Mouse (Mus musculus): ENCODE measurements around the gene Prrt1. TPM values are rescaled to one million over a fixed set of nuclear protein-coding genes. Genes with fewer than 3 reads are reported as not detected.

Prrt1 gene
- total and polyA plus RNA-seq, 2 experiments from 2014 or later: 7.3 to 8.1 TPM

DNA sequence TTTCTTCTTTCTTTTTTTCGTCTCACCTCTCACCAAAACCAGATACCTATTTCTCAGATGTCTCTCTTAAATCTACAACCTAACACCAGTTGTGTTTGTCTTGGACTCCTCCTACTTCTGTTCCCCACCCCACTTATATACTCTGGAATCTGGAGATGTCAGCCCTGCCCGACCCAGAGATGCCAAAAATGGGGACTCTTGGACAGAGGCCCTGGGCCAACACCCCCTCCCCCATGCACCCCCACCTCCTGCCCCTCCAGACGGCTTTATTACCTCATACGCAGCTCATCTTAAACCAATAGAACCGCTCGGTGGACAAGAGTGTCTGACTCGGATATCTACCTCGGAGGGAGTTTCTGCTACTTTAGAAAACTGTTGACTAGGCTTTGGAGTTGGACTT is 33.2 kb upstream of the Prrt1 start:
- no peak overlapping the region for H3K4me2 ChIP-seq (ENCODE audit: low read depth, low read length)
- H3K27ac ChIP-seq: no peak overlapping the region
- peaks cover 32% of the 10 kb centered on the region; the same call in 1 of the 2 replicates for H3K36me3 ChIP-seq (ENCODE audit: insufficient read depth, low read length)
- H3K4me3 ChIP-seq (ENCODE audit: low read length): no peak overlapping the region
- peaks cover 18% of the 10 kb centered on the region for H3K4me1 ChIP-seq (ENCODE audit: insufficient read depth, low read length)
- WGBS: 81% methylated on average over 8 of the region's 8 CpGs
- DNase-seq (ENCODE audit: low spot score) (no peak), ATAC-seq (no peak)
- TF ChIP-seq CTCF (IDR thresholded peaks at IDR 0.05; ENCODE audit: low read depth): no peak
- H3K9me3 ChIP-seq (ENCODE audit: low read length): no peaks in the 10 kb centered on the region
- no peaks in the 10 kb centered on the region for H3K27me3 ChIP-seq (ENCODE audit: insufficient read depth, low read length)
- no peak overlapping the region for H3K9ac ChIP-seq (replicated peaks; ENCODE audit: low read length)

DNA sequence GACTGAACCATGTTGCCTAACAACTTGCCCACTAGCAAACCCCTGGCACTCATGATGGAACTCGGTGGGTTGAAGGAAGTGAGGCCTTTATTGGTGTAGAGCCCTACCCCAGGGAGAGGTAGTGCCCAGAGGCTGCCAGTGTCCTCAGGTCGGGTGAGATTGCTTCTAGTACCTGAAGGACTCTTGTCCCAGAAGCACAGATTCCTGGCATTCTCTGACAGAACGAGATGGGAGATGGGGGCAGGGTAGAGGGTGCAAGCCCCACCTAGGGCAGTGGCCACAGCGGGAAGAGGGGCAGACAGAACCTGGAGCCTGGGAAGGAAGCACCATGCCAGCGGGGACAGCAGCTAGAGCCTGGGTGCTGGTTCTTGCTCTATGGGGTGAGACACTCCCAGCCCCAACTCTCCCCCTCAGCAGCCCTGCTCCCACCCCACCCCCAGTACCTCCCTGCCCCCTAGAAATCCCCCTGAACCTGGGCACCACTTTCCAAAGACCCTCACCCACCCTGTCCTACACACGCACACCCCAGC is 31.7 kb upstream of the Prrt1 start, which contains the start of gene Ager:
Ager (plus strand) TSS at position 297 of the 530 bp plus-strand sequence.
- Histone ChIP-seq H3K4me2 (ENCODE audit: low read depth, low read length) (no peak within 1 kb of the TSS), H3K27ac (no peak within 1 kb of the TSS), H3K36me3 (ENCODE audit: insufficient read depth, low read length) (peaks cover 32% of the 10 kb centered on the region; the same call in 1 of the 2 replicates), H3K4me3 (ENCODE audit: low read length) (no peak within 1 kb of the TSS), H3K9ac (replicated peaks; ENCODE audit: low read length) (no peak within 1 kb of the TSS), H3K9me3 (ENCODE audit: low read length) (no peaks in the 10 kb centered on the region), H3K4me1 (ENCODE audit: insufficient read depth, low read length) (peaks cover 19% of the 10 kb centered on the region; the same call in 1 of the 2 replicates), H3K27me3 (ENCODE audit: insufficient read depth, low read length) (no peaks in the 10 kb centered on the region)
- TF ChIP-seq CTCF (IDR thresholded peaks at IDR 0.05; ENCODE audit: low read depth): no peak
- DNase-seq (ENCODE audit: low spot score): no peak
- ATAC-seq: no peak
- WGBS: 30% methylated on average over 6 of the region's 6 CpGs

DNA sequence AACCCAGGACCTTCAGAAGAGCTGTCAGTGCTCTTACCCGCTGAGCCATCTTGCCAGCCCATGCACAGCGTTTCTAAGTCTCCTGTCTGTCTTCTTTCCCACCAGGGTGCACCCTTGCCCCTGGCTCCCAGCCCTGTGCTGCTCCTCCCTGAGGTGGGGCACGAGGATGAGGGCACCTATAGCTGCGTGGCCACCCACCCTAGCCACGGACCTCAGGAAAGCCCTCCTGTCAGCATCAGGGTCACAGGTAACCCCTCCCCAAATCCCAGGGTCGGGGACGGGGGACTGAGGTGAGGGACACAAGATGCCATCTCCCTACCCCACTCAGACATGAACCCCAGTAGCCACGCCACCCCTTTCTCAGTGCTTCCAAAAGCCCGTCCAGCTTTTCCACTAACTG is 29.4 kb upstream of the Prrt1 start:
- Histone ChIP-seq H3K27ac (no peak overlapping the region), H3K9me3 (ENCODE audit: low read length) (no peaks in the 10 kb centered on the region), H3K27me3 (ENCODE audit: insufficient read depth, low read length) (no peaks in the 10 kb centered on the region), H3K36me3 (ENCODE audit: insufficient read depth, low read length) (peaks cover 27% of the 10 kb centered on the region; the same call in 1 of the 2 replicates), H3K4me2 (ENCODE audit: low read depth, low read length) (no peak overlapping the region), H3K4me3 (ENCODE audit: low read length) (no peak overlapping the region), H3K9ac (replicated peaks; ENCODE audit: low read length) (no peak overlapping the region), H3K4me1 (ENCODE audit: insufficient read depth, low read length) (peaks cover 14% of the 10 kb centered on the region)
- ATAC-seq (no peak), DNase-seq (ENCODE audit: low spot score) (no peak)
- WGBS: 69% methylated on average over 9 of the region's 9 CpGs
- no peak for TF ChIP-seq CTCF (IDR thresholded peaks at IDR 0.05; ENCODE audit: low read depth)

DNA sequence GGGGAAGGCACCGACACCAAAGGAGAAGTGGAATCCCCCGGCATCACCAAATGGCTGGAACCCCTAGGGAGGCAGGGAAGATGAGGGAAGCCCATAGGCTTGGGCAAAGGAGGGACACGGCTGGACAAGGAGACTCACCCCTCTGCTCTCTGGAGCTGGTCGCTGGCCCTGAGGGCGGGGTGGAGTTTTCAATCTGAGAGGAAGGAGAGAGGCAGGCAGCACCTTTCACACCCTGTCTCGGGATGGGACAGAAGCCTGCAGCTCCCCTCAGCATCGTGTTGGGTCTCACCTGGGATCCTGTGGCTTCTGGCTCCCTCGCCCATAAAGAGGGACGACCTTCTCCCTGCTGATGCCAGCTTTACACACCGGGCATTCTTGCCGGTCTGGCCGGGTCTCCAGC is 27.5 kb upstream of the Prrt1 start:
- DNase-seq (ENCODE audit: low spot score) (no peak), ATAC-seq (no peak)
- no peak overlapping the region for H3K27ac ChIP-seq
- H3K4me1 ChIP-seq (ENCODE audit: insufficient read depth, low read length): peaks cover 21% of the 10 kb centered on the region
- WGBS: 89% methylated on average over 12 of the region's 12 CpGs
- peaks cover 9% of the 10 kb centered on the region; the same call in 1 of the 2 replicates for H3K36me3 ChIP-seq (ENCODE audit: insufficient read depth, low read length)
- no peak overlapping the region; the same call in 1 of the 2 replicates for H3K9ac ChIP-seq (replicated peaks; ENCODE audit: low read length)
- no peaks in the 10 kb centered on the region for H3K9me3 ChIP-seq (ENCODE audit: low read length)
- TF ChIP-seq CTCF (IDR thresholded peaks at IDR 0.05; ENCODE audit: low read depth): no peak
- H3K27me3 ChIP-seq (ENCODE audit: insufficient read depth, low read length): no peaks in the 10 kb centered on the region
- H3K4me3 ChIP-seq (ENCODE audit: low read length): no peak overlapping the region
- H3K4me2 ChIP-seq (ENCODE audit: low read depth, low read length): peak overlapping the region; percentile 78; the same call in 1 of the 2 replicates

DNA sequence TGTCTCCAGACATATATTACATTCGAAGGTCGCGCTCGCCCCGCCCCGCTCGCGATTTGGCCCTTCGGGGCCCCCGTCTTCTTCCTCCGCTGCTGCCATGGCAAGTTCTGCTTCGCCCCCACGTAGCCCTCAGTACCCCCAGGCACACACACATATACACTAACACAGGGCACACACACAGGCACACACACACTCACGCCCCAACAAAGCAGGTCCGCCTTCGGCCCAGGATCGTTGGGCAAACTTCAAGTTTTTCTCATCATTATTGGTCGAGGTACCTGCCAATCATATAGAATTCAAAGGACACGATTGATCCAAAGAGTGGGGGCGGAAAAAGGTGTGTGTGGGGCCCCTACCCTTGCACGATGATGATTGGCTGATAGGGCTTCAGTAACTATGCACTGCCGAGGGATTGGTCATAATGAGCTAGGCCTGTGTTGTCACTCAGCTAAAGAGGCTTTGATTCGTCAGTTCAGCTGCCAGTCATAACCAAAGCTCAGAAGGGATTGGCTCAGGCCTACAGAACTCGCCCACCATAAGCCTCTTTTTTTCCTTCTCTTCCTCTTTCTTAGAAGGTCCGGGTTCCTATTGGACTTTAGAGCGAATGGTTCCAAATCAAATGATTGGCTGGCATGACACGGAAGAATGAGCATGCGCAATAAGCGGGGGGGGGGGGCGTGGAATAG is 25.8 kb upstream of the Prrt1 start, which contains the start of gene Rnf5:
Rnf5 (minus strand) TSS at position 316 of the 686 bp plus-strand sequence.
- peak; percentile 95 for ATAC-seq
- Histone ChIP-seq H3K4me2 (ENCODE audit: low read depth, low read length) (peak within 1 kb of the TSS; percentile 78), H3K27ac (peak within 1 kb of the TSS; percentile 93), H3K27me3 (ENCODE audit: insufficient read depth, low read length) (no peaks in the 10 kb centered on the region), H3K9ac (replicated peaks; ENCODE audit: low read length) (peak within 1 kb of the TSS; percentile 92), H3K4me1 (ENCODE audit: insufficient read depth, low read length) (peaks cover 24% of the 10 kb centered on the region), H3K4me3 (ENCODE audit: low read length) (peak within 1 kb of the TSS; percentile 77), H3K36me3 (ENCODE audit: insufficient read depth, low read length) (peaks cover 9% of the 10 kb centered on the region; the same call in 1 of the 2 replicates), H3K9me3 (ENCODE audit: low read length) (no peaks in the 10 kb centered on the region)
- under 1% methylated on average over 30 of the region's 30 CpGs for WGBS
- no peak for TF ChIP-seq CTCF (IDR thresholded peaks at IDR 0.05; ENCODE audit: low read depth)
- peak; percentile 100 for DNase-seq (ENCODE audit: low spot score)

DNA sequence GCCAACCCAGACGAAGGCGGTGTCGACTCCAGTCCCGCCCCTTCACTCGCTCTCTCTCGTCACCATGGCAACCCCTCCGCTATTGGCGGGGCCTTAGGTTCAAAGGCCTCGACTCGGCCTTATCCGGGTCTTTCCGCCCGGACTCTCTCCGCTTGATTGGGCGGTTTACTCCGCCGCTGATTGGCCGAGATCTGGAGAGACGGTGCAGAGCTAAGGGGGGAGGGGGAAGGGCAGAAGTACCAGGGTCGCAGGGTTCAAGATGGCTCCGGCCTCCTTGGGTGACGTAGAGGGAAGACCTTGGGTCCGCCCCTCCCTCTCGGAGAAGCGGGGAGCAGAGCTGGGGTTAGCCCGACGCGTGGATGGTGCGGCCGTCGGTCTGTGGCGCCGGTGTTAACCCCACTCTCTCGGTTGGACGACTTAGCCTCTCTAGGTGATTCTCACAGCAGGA is 25.2 kb upstream of the Prrt1 start, which contains the start of gene Agpat1:
Agpat1 (plus strand) TSS at position 202 of the 448 bp plus-strand sequence.
- WGBS: under 1% methylated on average over 35 of the region's 35 CpGs
- H3K9ac ChIP-seq (replicated peaks; ENCODE audit: low read length): peak within 1 kb of the TSS; percentile 92
- H3K4me2 ChIP-seq (ENCODE audit: low read depth, low read length): peak within 1 kb of the TSS; percentile 78
- ATAC-seq (peak; percentile 92), DNase-seq (ENCODE audit: low spot score) (peak; percentile 100)
- no peaks in the 10 kb centered on the region for H3K9me3 ChIP-seq (ENCODE audit: low read length)
- H3K4me3 ChIP-seq (ENCODE audit: low read length): peak within 1 kb of the TSS; percentile 77
- no peak for TF ChIP-seq CTCF (IDR thresholded peaks at IDR 0.05; ENCODE audit: low read depth)
- no peaks in the 10 kb centered on the region for H3K27me3 ChIP-seq (ENCODE audit: insufficient read depth, low read length)
- peak within 1 kb of the TSS; percentile 93 for H3K27ac ChIP-seq
- H3K36me3 ChIP-seq (ENCODE audit: insufficient read depth, low read length): peaks cover 9% of the 10 kb centered on the region; the same call in 1 of the 2 replicates
- H3K4me1 ChIP-seq (ENCODE audit: insufficient read depth, low read length): peaks cover 24% of the 10 kb centered on the region

All from hindbrain, postnatal 0 days (tissue).